In the genomic region with DNA sequence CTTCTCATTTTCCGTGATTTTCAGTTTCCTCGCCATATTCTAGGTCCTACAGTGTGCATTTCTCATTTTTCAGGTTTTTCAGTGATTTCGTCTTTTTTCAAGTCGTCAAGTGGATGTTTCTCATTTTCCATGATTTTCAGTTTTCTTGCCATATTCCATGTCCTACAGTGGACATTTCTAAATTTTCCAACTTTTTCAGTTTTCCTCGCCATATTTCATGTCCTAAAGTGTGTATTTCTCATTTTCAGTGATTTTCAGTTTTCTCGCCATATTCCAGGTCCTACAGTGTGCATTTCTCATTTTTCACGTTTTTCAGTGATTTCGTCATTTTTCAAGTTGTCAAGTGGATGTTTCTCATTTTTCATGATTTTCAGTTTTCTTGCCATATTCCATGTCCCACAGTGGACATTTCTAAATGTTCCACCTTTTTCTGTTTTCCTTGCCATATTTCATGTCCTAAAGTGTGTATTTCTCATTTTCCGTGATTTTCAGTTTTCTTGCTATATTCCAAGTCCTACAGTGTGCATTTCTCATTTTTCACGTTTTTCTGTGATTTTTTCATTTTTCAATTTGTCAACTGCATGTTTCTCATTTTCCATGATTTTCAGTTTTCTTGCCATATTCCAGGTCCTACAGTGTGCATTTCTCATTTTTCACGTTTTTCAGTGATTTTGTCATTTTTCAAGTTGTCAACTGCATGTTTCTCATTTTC, we compare ENCODE assay signal across 7 mouse cellular contexts. TPM values are rescaled to one million over a fixed set of nuclear protein-coding genes. Genes with fewer than 3 reads are reported as not detected.
DNase-seq lines count a peak whose midpoint lies in the region; TF ChIP-seq lines count a peak whose summit lies in the region.
"Not testable (repeated sequence)": the region's sequence is repeated elsewhere in the genome, so short reads cannot be mapped to it uniquely, and the experiment has no call there.

No protein-coding gene starts in this region.

- H3K36me3 ChIP-seq in midbrain, embryonic 10.5 days, result not testable (repeated sequence)

- TF ChIP-seq POLR2A in embryonic fibroblast, embryonic 13.5 days (IDR thresholded peaks at IDR 0.05; ENCODE audit: low read depth, low read length), result not testable (repeated sequence)

- 0 out of 2 replicates have a peak, but pooled peaks have one; percentile 40 for TF ChIP-seq CTCF in embryonic fibroblast, embryonic 13.5 days (IDR thresholded peaks at IDR 0.05; ENCODE audit: borderline replicate concordance, insufficient read depth, low read length)

- H3K9me3 ChIP-seq in midbrain, embryonic 10.5 days (replicated peaks), result not testable (repeated sequence)

- H3K27me3 ChIP-seq in midbrain, embryonic 10.5 days (ENCODE audit: low read depth, poor library complexity, severe bottlenecking), result not testable (repeated sequence)

- intact Hi-C loops in left cerebral cortex, postnatal 36 days (cut with DNase I), result not testable (repeated sequence)

- not testable (repeated sequence) for H3K4me1 ChIP-seq in embryonic fibroblast, embryonic 13.5 days (ENCODE audit: control insufficient read depth, insufficient read depth, low read length); midbrain, embryonic 10.5 days

- DNase-seq in adrenal gland, postnatal 25 days, result peak; percentile 100
- peak; percentile 100 for DNase-seq in heart, adult 8-10 months (ENCODE audit: low spot score)
- DNase-seq in kidney, adult 18-20 months, result peak; percentile 54
- peak; percentile 78 to 91 for DNase-seq in left cerebral cortex, postnatal 36 days (ENCODE audit: low spot score in 2 of 2)
- DNase-seq in midbrain, embryonic 10.5 days (ENCODE audit: low spot score), result peak; percentile 56
- peak; percentile 15 for DNase-seq in right cerebral cortex, postnatal 4 days

- H3K4me3 ChIP-seq in embryonic fibroblast, embryonic 13.5 days (ENCODE audit: insufficient read depth, low read length); midbrain, embryonic 10.5 days: not testable (repeated sequence)

- H3K27ac ChIP-seq in embryonic fibroblast, embryonic 13.5 days (ENCODE audit: insufficient read depth, low read length); midbrain, embryonic 10.5 days (replicated peaks): not testable (repeated sequence)

- WGBS in midbrain, embryonic 10.5 days, result 69% methylated on average over 9 of the region's 11 CpGs

RNA-seq across cellular contexts. Expression of a gene that starts 1.0 kb away (rescaled TPM):
- 1.5 TPM in 1 of 2 replicates, not detected in the other for total RNA-seq in adrenal gland, postnatal 25 days (2021)
- polyA plus RNA-seq in embryonic fibroblast, embryonic 13.5 days (2011; ENCODE audit: insufficient read length, low read depth, missing spikeins), result 0.78 and 2.1 TPM in 2 replicates
- not detected for total RNA-seq in heart, adult 8-10 months (2022)
- not detected for total RNA-seq in left cerebral cortex, postnatal 36 days (2021)
- polyA plus RNA-seq in midbrain, embryonic 10.5 days (2016; fragmentation: Nextera tagmentation; extraction: Ambion mirVana), result not detected in 2 replicates

RNA-seq across cellular contexts. Expression of a gene that starts 1.4 kb away (rescaled TPM):
- total RNA-seq in adrenal gland, postnatal 25 days (2021), result not detected in 2 replicates
- polyA plus RNA-seq in embryonic fibroblast, embryonic 13.5 days (2011; ENCODE audit: insufficient read length, low read depth, missing spikeins), result not detected in 2 replicates
- not detected for total RNA-seq in heart, adult 8-10 months (2022)
- total RNA-seq in left cerebral cortex, postnatal 36 days (2021), result not detected
- polyA plus RNA-seq in midbrain, embryonic 10.5 days (2016; fragmentation: Nextera tagmentation; extraction: Ambion mirVana), result not detected in 2 replicates

RNA-seq across cellular contexts. Expression of a gene that starts 10.8 kb away (rescaled TPM):
- 2.4 TPM in 1 of 2 replicates, not detected in the other for total RNA-seq in adrenal gland, postnatal 25 days (2021)
- polyA plus RNA-seq in embryonic fibroblast, embryonic 13.5 days (2011; ENCODE audit: insufficient read length, low read depth, missing spikeins), result not detected in 2 replicates
- total RNA-seq in heart, adult 8-10 months (2022), result under 1 TPM; 0.43 to 0.90 (median 0.58) TPM
- not detected for total RNA-seq in left cerebral cortex, postnatal 36 days (2021)
- polyA plus RNA-seq in midbrain, embryonic 10.5 days (2016; fragmentation: Nextera tagmentation; extraction: Ambion mirVana), result not detected in 2 replicates

RNA-seq across cellular contexts. Expression of a gene that starts 13.3 kb away (rescaled TPM):
- not detected in 2 replicates for total RNA-seq in adrenal gland, postnatal 25 days (2021)
- polyA plus RNA-seq in embryonic fibroblast, embryonic 13.5 days (2011; ENCODE audit: insufficient read length, low read depth, missing spikeins), result not detected in 2 replicates
- not detected for total RNA-seq in heart, adult 8-10 months (2022)
- not detected for total RNA-seq in left cerebral cortex, postnatal 36 days (2021)
- polyA plus RNA-seq in midbrain, embryonic 10.5 days (2016; fragmentation: Nextera tagmentation; extraction: Ambion mirVana), result not detected in 2 replicates

RNA-seq across cellular contexts. Expression of a gene that starts 15.1 kb away (rescaled TPM):
- total RNA-seq in adrenal gland, postnatal 25 days (2021), result 2.6 and 4.7 TPM in 2 replicates
- 4.0 TPM in 1 of 2 replicates, not detected in the other for polyA plus RNA-seq in embryonic fibroblast, embryonic 13.5 days (2011; ENCODE audit: insufficient read length, low read depth, missing spikeins)
- under 1 TPM in 2 of 4 experiments, not detected in 2; 0.47 to 0.52 TPM for total RNA-seq in heart, adult 8-10 months (2022)
- total RNA-seq in left cerebral cortex, postnatal 36 days (2021), result under 1 TPM in 1 of 2 experiments, not detected in 1; 0.93 TPM
- not detected in 2 replicates for polyA plus RNA-seq in midbrain, embryonic 10.5 days (2016; fragmentation: Nextera tagmentation; extraction: Ambion mirVana)

Comparison
In these comparisons a context has a peak if more than half of its experiments do, and no peak if none do; other contexts are left out.
1. DNase-seq: peak in every context shown above with its lines; median percentile 100 in adrenal gland, postnatal 25 days; 100 in heart, adult 8-10 months; 84 in left cerebral cortex, postnatal 36 days; 56 in midbrain, embryonic 10.5 days; 54 in kidney, adult 18-20 months; 15 in right cerebral cortex, postnatal 4 days.